Mouse (Mus musculus) midbrain, postnatal 0 days (tissue): ENCODE data around the gene Prss12. TPM values are rescaled to one million over a fixed set of nuclear protein-coding genes. Genes with fewer than 3 reads are reported as not detected.

Source experiments
- ATAC-seq: fragments of 200-750 bp; cut with Nextera tagmentation; 2 replicates; pipeline ENCODE4 v1.8.0; 2017; ENCODE audit warnings: moderate number of reproducible peaks, mild to moderate bottlenecking, moderate TSS enrichment, moderate library complexity; ENCODE audit not compliant: low FRiP score
- DNase-seq: peaks from one replicate; pipeline ENCODE4 v3.0.0-alpha.2; 2015; ENCODE audit warnings: low spot score
- H3K27ac ChIP-seq: fragments of 300-500 bp; sonication (generic); 2 replicates; pipeline ENCODE4 v1.5.1; 2014; ENCODE audit warnings: low read depth, mild to moderate bottlenecking, low read length, mixed read lengths
- H3K27me3 ChIP-seq: fragments of 300-500 bp; sonication (generic); 2 replicates; pipeline ENCODE4 v1.6.1; 2014; ENCODE audit warnings: low read length, control low read depth, mixed read lengths; ENCODE audit not compliant: insufficient read depth
- H3K36me3 ChIP-seq: fragments of 300-500 bp; sonication (generic); 2 replicates; pipeline ENCODE4 v1.6.1; 2014; ENCODE audit warnings: low read length, control low read depth, mixed read lengths; ENCODE audit not compliant: insufficient read depth
- H3K4me1 ChIP-seq: fragments of 300-500 bp; sonication (generic); 2 replicates; pipeline ENCODE4 v1.6.1; 2014; ENCODE audit warnings: mild to moderate bottlenecking, control low read depth, antibody characterized with exemption, low read length, mixed read lengths; ENCODE audit not compliant: insufficient read depth
- H3K4me2 ChIP-seq: fragments of 300-500 bp; sonication (generic); 2 replicates; pipeline ENCODE4 v1.6.1; 2014; ENCODE audit warnings: low read depth, mild to moderate bottlenecking, low read length, mixed read lengths; ENCODE audit not compliant: poor library complexity, severe bottlenecking
- H3K4me3 ChIP-seq: fragments of 300-500 bp; sonication (generic); 2 replicates; pipeline ENCODE4 v1.5.1; 2014; ENCODE audit warnings: low read depth, mild to moderate bottlenecking, low read length, moderate library complexity
- H3K9ac ChIP-seq: fragments of 300-500 bp; sonication (generic); replicated peaks from 2 replicates; pipeline ENCODE4 v1.6.1; 2014; ENCODE audit warnings: mild to moderate bottlenecking, low read length, moderate library complexity, mixed read lengths; ENCODE audit not compliant: poor library complexity, severe bottlenecking
- H3K9me3 ChIP-seq: fragments of 300-500 bp; sonication (generic); 2 replicates; pipeline ENCODE4 v1.6.1; 2016; ENCODE audit warnings: low read length, control low read depth
- CTCF ChIP-seq: IDR thresholded peaks from 2 replicates; pipeline ENCODE4 v1.5.1; 2016; ENCODE audit warnings: antibody characterized with exemption, mild to moderate bottlenecking
- WGBS: fragments of 180-500 bp; shearing (Covaris S2); extraction: QIAGEN DNeasy Blood & Tissue Kit; methylation state at CpG from one replicate; pipeline ENCODE4 v1.1.7; 2014; 5-methylcytosine and 5-hydroxymethylcytosine counted together
- polyA plus RNA-seq: library from polyadenylated mRNA; unstranded; fragments of >200 nt; fragmentation: Nextera tagmentation; extraction: Ambion mirVana; gene quantifications from 2 replicates; pipeline ENCODE4 v1.2.1, GENCODE M21; 2015
- total RNA-seq: library from RNA; depleted of rRNA; stranded (reverse); fragments of >200 nt; gene quantifications from 2 replicates; pipeline ENCODE4 v1.2.3, GENCODE M21; 2014

The Prss12 gene
- total and polyA plus RNA-seq, 2 experiments from 2014 or later: 8.2 to 13.4 TPM

- Histone ChIP-seq H3K9ac (no peak overlapping the region), H3K9me3 (no peaks in the 10 kb centered on the region), H3K27me3 (no peaks in the 10 kb centered on the region), H3K4me2 (no peak overlapping the region), H3K4me1 (no peaks in the 10 kb centered on the region), H3K27ac (no peak overlapping the region), H3K4me3 (no peak overlapping the region), H3K36me3 (no peaks in the 10 kb centered on the region)
- DNase-seq (no peak), ATAC-seq (no peak)
- WGBS: 68% methylated on average over 2 of the region's 2 CpGs
- no peak for TF ChIP-seq CTCF
Measured at GRCm38 (mm10) chr3:123425647-123426046, 21.1 kb upstream of the Prss12 start.

GRCm38 (mm10) chr3:123428005-123428404 lies 18.7 kb upstream of the Prss12 start:
- no peak overlapping the region for H3K4me3 ChIP-seq
- DNase-seq (no peak), ATAC-seq (no peak)
- no peak overlapping the region for H3K4me2 ChIP-seq
- no peaks in the 10 kb centered on the region for H3K36me3 ChIP-seq
- no peaks in the 10 kb centered on the region for H3K9me3 ChIP-seq
- no peak overlapping the region for H3K9ac ChIP-seq
- H3K27me3 ChIP-seq: no peaks in the 10 kb centered on the region
- H3K4me1 ChIP-seq: no peaks in the 10 kb centered on the region
- 74% methylated on average over 4 of the region's 4 CpGs for WGBS
- H3K27ac ChIP-seq: no peak overlapping the region
- TF ChIP-seq CTCF: no peak

GRCm38 (mm10) chr3:123429597-123430458 lies 16.9 kb upstream of the Prss12 start:
- TF ChIP-seq CTCF: no peak
- Histone ChIP-seq H3K4me2 (no peak overlapping the region), H3K27ac (no peak overlapping the region), H3K4me1 (no peaks in the 10 kb centered on the region), H3K27me3 (no peaks in the 10 kb centered on the region), H3K36me3 (no peaks in the 10 kb centered on the region), H3K9me3 (no peaks in the 10 kb centered on the region), H3K4me3 (no peak overlapping the region), H3K9ac (no peak overlapping the region)
- 87% methylated on average over 22 of the region's 22 CpGs for WGBS
- DNase-seq (no peak), ATAC-seq (no peak)

GRCm38 (mm10) chr3:123431951-123432674 lies 14.6 kb upstream of the Prss12 start:
- WGBS: 78% methylated on average over 5 of the region's 5 CpGs
- DNase-seq: no peak
- Histone ChIP-seq H3K9ac (no peak overlapping the region), H3K4me3 (no peak overlapping the region), H3K27ac (no peak overlapping the region), H3K4me1 (no peaks in the 10 kb centered on the region), H3K27me3 (no peaks in the 10 kb centered on the region), H3K36me3 (no peaks in the 10 kb centered on the region), H3K4me2 (no peak overlapping the region), H3K9me3 (no peaks in the 10 kb centered on the region)
- no peak for TF ChIP-seq CTCF
- no peak for ATAC-seq

- ATAC-seq (no peak), DNase-seq (no peak)
- Histone ChIP-seq H3K36me3 (no peaks in the 10 kb centered on the region), H3K4me3 (no peak overlapping the region), H3K27me3 (no peaks in the 10 kb centered on the region), H3K4me2 (no peak overlapping the region), H3K9ac (no peak overlapping the region), H3K4me1 (no peaks in the 10 kb centered on the region), H3K9me3 (no peaks in the 10 kb centered on the region), H3K27ac (no peak overlapping the region)
- TF ChIP-seq CTCF: no peak
- 85% methylated on average over 3 of the region's 3 CpGs for WGBS
Measured at GRCm38 (mm10) chr3:123433362-123433761, 13.4 kb upstream of the Prss12 start.

- no peak overlapping the region for H3K4me3 ChIP-seq
- H3K9ac ChIP-seq: no peak overlapping the region
- no peaks in the 10 kb centered on the region for H3K9me3 ChIP-seq
- H3K27me3 ChIP-seq: no peaks in the 10 kb centered on the region
- no peak for ATAC-seq
- H3K27ac ChIP-seq: no peak overlapping the region
- WGBS: 86% methylated on average over 1 of the region's 1 CpGs
- no peak for DNase-seq
- no peak overlapping the region for H3K4me2 ChIP-seq
- H3K4me1 ChIP-seq: no peaks in the 10 kb centered on the region
- no peaks in the 10 kb centered on the region for H3K36me3 ChIP-seq
- TF ChIP-seq CTCF: no peak
Measured at GRCm38 (mm10) chr3:123437608-123438007, 9.1 kb upstream of the Prss12 start.
